Mouse (Mus musculus): ENCODE results near the gene Ubqln3.

Ubqln3 gene

DNA sequence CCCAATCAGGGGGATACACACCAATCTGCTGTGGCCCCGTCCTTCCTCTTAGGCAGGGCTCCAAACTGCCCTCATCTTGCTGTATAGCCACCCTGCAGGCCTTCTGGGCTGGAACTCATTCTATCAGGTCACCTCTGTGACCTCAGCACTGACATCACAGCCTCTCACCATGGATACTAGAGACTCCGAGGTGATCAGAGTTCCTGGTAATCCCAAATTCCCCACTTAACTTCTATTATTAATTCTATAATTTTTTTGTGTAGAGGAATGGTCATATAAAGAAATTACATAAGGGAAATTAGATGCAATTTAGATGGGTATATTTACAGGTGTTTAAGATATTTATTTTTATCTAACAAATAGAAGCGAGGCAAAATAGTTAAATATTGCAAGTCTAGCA is at the start of gene Ubqln3:
Ubqln3 (minus strand) TSS at position 101 of the 400 bp plus-strand sequence.
- DNase-seq = no peak

DNA sequence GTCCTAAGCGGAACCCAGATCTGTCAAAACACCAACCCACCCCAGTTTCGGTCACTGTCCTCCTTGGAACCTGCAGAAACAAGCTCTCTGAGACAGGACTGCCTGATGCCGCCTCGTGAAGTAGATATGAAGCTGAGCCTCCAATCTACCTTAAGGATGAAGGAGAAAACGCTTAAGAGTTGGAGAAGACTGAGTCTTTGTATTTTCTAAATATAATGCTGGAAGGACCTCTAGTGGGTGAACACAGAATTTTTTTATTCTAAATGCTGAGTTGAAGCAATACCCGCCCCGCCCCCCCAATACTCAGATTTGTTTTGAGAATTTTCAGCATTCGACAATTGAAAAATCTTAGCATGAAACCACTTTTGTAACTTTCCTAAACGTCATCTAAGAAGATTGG is 48.2 kb upstream of the Ubqln3 start:
- DNase-seq = no peak

DNA sequence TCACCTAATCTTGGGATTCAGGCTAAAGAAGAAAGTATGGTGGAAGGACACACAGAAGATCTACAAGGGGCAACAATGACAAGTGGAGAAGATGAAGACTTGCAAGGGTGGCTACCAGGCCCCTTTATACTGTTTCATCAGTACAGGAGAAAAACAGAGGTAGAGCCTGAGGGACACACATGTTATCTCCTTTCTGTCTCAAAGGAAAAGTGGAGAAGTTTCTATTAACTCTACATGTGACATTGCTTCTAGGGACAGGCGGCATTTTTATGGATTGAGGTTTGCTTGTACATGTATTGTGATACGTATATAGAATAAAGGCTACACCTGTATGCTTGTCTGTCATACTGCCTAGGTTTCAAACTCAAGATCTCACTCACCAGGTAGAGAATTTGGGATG is 40.2 kb upstream of the Ubqln3 start, which contains the start of gene Olfr648:
Olfr648 (minus strand) TSS at position 101 of the 400 bp plus-strand sequence.
- DNase-seq = no peak

DNA sequence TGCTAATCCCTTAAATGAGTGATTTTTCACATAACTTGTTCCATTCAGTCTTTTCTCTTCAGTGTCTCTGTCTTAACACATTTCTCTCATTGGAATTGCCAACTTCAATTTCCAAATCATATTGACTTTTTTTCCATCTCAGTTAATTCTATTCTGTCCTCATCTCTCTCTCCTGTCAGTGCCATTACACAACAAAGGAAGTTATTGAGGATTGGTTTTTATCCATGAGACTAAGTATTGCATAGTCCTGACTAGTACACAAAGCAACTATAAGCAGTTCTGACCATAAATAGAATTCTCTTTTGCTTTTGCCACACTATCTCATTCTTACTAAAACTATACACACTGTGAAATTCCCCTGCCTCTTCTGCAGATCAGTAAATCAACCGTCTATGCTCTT is 36.0 kb upstream of the Ubqln3 start:
- no peak for DNase-seq

GRCm38 (mm10) chr7:104178422-104179054 is 35.5 kb upstream of the Ubqln3 start:
- DNase-seq = no peak

DNA sequence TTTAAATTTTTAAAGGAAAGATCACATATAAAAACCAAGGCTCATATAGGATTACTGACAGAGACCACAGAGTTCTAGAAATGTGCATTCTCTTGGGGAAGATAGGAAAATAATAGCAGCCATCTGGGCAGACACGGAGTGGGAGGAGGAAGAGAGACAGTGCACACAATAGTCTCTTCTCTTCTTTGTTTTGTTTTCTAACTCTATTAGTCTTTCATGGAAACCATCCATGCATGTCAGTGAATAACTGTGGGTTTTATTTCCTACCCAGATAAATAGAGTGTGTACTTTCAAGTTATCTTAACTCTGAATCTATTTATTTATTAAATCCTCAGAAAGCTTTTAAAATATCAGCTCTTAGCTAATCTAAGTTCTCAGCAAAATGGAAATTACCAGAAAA is 32.0 kb upstream of the Ubqln3 start:
- no peak for DNase-seq

GRCm38 (mm10) chr7:104169634-104170204 is 26.6 kb upstream of the Ubqln3 start:
- no peak for DNase-seq

- DNase-seq = no peak
Observed at GRCm38 (mm10) chr7:104167105-104167504, 24.0 kb upstream of the Ubqln3 start.

DNA sequence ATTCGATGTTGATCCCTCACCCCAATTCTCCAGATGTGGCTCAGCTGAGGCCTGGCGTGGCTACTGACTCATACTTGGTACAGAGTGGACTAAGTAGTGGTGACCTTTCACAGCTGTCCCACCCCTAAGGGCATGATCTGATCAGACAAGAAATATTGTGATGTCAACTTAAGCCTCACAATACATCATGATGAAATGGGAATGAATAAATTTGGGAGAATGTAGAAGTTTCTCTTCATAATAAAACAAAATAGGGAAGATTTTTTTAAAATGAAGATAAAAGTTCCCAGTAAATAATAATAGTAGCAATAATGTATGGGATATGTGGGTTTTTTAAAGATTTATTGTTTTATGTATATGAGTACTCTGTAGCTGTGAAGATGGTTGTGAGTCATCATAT is 7.4 kb upstream of the Ubqln3 start, which contains the start of gene Ubqlnl:
Ubqlnl (minus strand) TSS at position 101 of the 400 bp plus-strand sequence.
- no peak for DNase-seq

- no peak for DNase-seq
Observed at GRCm38 (mm10) chr7:104137305-104137704, 5.8 kb downstream of the Ubqln3 start, which contains the start of gene Olfr643. Gene Olfr643, minus strand, starts transcription at chr7:104137405.

- no peak for DNase-seq
Observed at GRCm38 (mm10) chr7:104129726-104130125, 13.4 kb downstream of the Ubqln3 start, which contains the start of gene Ubqln5. Gene Ubqln5, minus strand, starts transcription at chr7:104129826.

- DNase-seq = no peak
Observed at GRCm38 (mm10) chr7:104104757-104104972, 38.4 kb downstream of the Ubqln3 start, which contains the start of gene Olfr646. Gene Olfr646, plus strand, starts transcription at chr7:104104873.

DNA sequence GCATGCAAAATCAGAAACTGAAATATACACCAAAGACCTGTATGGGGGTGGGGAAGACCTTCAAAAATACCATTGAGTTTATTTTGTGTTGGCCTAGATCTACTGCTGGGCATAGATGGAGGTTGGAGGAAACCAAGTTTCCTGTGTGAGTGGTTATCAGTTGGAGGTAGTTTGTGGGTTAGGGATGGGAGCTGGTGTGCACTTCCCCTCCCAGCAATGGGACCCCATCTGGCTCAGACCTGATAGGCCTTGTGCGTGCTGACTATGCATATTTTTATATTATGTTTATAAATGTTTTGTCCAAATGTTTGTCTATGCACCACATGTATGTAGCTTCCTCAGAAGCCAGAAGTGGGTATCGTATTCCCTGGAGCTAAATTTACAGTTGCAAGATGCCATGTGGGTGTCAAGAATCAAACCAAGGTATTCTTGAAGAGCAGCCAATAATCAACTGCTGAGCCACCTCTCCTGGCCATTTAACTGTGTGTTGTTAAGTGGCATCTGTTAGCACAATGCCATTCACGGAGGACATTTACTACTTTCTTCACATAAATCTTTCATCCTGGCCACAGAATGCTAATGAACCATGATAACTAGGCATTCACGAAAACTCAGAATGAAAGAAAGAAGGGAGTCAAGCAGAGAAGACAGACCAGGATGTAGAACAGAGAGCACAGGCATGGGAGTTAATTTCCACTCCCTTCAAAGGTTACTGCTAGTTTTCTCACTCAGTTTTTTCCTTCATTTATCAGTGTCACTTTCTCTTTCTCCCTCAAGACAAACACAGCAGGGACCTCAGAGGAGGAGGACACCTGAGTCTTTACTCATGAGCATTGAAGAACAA is 38.9 kb downstream of the Ubqln3 start:
- DNase-seq = no peak

Data from cerebellum, postnatal 14 days (tissue).